Mouse (Mus musculus): ENCODE measurements around the gene Fbxo2. TPM values are rescaled to one million over a fixed set of nuclear protein-coding genes. Genes with fewer than 3 reads are reported as not detected.

Fbxo2 gene
- polyA plus RNA-seq, 1 experiment from 2014 or later, result 0.70 TPM

DNA sequence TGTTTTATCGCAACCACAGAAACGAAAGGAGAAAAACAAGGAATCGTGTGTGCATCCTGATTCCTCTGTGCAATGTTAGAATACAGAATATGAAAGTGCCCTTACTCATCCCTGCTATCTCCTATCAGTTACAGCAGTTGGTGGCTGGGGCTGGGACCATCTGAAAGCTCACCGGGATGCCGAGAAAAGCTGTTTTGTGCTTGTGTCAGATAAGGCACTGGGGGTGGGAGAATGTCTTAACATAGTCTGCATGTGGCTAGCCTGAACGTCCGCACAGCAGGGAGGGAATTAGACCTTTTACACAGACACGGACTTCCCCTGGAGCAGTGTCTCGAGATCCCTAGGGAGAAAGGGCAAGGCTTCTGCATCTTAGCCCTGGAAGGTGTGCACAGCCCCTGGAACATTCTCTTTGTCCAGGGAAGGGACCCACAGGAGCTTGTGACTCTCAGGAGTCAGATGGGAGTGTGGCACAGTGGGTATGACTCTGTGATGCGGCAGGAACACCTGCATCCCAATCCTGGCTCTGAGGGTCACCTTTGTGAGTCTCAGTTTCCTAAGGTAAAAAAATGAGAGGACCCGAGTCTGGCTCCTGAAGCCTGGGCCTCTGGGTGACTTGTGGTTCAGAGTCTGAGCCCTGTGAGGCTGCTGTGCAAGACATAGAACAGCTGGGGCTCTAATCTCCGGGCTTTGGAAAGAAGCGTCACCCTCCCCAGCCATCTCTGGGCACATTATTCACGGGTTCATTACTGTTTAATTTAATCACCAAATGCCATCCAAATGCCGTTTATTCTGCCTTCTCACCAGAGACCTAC lies 43.8 kb downstream of the Fbxo2 start:
- peaks cover 22% of the 10 kb centered on the region for H3K27me3 ChIP-seq (replicated peaks)
- peak; percentile 95 for ATAC-seq (ENCODE audit: insufficient number of reproducible peaks, low FRiP score)
- peak overlapping the region; percentile 52; the same call in 1 of the 2 replicates for H3K27ac ChIP-seq (ENCODE audit: poor library complexity, severe bottlenecking)
- H3K4me2 ChIP-seq, result no peak overlapping the region
- 46% methylated on average over 15 of the region's 15 CpGs for WGBS
- H3K4me1 ChIP-seq (replicated peaks), result no peaks in the 10 kb centered on the region
- no peaks in the 10 kb centered on the region for H3K36me3 ChIP-seq
- H3K4me3 ChIP-seq, result no peak overlapping the region
- H3K9ac ChIP-seq, result no peak overlapping the region
- H3K9me3 ChIP-seq (replicated peaks), result peaks cover 3% of the 10 kb centered on the region; the same call in 1 of the 2 replicates

DNA sequence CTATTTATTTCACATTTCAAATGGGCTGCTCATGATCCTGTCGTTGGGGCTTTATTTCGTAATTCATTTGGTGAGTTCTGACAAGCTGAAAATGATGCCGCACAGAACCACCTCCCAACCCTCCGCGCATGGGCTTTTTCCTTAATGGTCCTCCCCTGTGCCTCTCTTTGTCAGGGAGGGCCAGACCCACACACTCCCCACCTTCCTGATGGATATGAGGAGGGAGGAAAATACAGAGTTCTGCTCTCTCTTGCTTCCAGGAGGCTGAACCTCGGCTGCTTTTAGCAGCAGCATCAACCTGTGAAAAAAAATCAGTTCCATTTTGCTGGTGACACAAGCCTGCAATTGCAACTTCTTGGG lies 44.4 kb downstream of the Fbxo2 start:
- Histone ChIP-seq H3K27me3 (replicated peaks) (peaks cover 18% of the 10 kb centered on the region; the same call in 1 of the 2 replicates), H3K27ac (ENCODE audit: poor library complexity, severe bottlenecking) (no peak overlapping the region), H3K4me1 (replicated peaks) (no peaks in the 10 kb centered on the region), H3K4me3 (no peak overlapping the region), H3K9ac (no peak overlapping the region), H3K4me2 (no peak overlapping the region), H3K9me3 (replicated peaks) (peaks cover 3% of the 10 kb centered on the region), H3K36me3 (no peaks in the 10 kb centered on the region)
- ATAC-seq (ENCODE audit: insufficient number of reproducible peaks, low FRiP score), result no peak
- WGBS, result 71% methylated on average over 6 of the region's 6 CpGs

DNA sequence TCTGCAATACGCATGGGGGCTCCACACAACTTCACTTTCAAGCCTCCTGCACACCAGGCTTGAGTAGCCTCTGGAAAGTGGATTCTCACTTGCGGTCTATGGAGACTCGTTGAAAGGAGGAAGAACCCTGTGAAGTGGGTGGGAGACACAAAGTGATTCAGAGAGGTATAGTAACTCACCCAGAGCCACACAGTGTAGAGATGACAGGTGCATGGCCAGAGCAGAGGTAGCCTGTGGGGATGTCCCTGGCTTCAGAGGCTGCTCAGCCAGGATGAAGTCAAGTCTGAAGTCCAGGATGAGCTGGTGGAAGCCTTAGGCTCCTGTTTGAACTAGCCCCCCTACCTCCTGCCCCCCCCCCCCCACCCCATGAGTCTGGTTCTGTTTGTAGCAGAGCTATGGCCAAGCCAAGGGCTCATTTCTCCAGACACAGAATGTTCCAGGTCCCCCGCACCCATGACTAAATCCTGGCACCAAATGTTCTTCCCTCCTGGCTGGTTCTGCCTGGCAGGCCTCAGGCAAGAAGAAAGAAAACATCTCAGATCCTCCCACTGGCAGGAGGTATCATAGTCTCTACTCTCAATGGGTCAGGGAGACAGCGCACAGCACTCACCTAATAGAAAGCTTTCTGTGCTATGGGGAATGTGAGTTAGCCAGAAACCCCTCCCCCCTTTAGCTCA lies 54.2 kb downstream of the Fbxo2 start:
- 50% methylated on average over 5 of the region's 5 CpGs for WGBS
- H3K27me3 ChIP-seq (replicated peaks), result peaks cover 65% of the 10 kb centered on the region

DNA sequence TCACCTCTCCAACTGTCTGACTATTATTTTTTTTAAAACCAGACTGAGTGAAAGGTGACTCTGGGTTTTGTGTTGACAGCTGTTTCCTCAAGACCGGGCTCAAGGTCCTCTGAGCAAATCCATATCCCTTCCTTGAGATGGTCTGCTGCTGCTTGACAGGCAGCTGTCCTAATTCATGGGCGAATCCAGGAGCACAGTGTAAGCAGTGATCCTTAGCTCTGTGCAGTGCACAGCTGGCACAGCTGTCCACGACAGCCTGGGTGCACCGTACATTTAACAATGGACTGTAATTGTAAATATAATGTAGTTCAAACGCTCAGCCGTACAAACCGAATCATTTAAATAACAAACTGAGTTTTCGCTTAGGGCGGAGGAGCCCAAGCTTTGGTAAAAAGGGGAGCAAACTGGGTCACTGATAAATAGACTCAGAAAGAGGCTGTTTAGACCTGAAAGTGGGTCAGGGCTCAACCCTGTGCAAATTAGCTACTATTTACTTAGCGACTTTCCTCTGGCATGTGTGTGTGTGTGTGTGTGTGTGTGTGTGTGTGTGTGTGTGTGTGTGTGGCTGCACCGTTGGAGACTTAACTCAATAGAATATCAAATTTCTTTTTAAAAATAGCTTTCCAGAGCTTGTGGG lies 55.0 kb downstream of the Fbxo2 start:
- Histone ChIP-seq H3K27ac (ENCODE audit: poor library complexity, severe bottlenecking) (no peak overlapping the region), H3K4me3 (no peak overlapping the region), H3K4me1 (replicated peaks) (no peaks in the 10 kb centered on the region), H3K9ac (no peak overlapping the region), H3K27me3 (replicated peaks) (peaks cover 73% of the 10 kb centered on the region), H3K9me3 (replicated peaks) (no peaks in the 10 kb centered on the region), H3K36me3 (no peaks in the 10 kb centered on the region), H3K4me2 (no peak overlapping the region)
- no peak for ATAC-seq (ENCODE audit: insufficient number of reproducible peaks, low FRiP score)
- 58% methylated on average over 11 of the region's 11 CpGs for WGBS

More for the DNA sequence above, 54.2 kb downstream of the Fbxo2 start:
- Histone ChIP-seq H3K9me3 (replicated peaks) (no peaks in the 10 kb centered on the region; the same call in 1 of the 2 replicates), H3K4me3 (no peak overlapping the region), H3K36me3 (no peaks in the 10 kb centered on the region), H3K4me1 (replicated peaks) (no peaks in the 10 kb centered on the region), H3K9ac (no peak overlapping the region), H3K27ac (ENCODE audit: poor library complexity, severe bottlenecking) (no peak overlapping the region), H3K4me2 (no peak overlapping the region)
- no peak for ATAC-seq (ENCODE audit: insufficient number of reproducible peaks, low FRiP score)

Small RNA genes lying within 50 kb of the gene (microRNA-seq; reads per million reads assigned to microRNA genes)
- not detected for gene Mir7022

Other genes with a start within 250 kb of the Fbxo2 start
- 46.9 and 49.6 TPM in 2 replicates for gene Plod1, start 223.9 kb upstream of the Fbxo2 start, polyA plus RNA-seq (2016; fragmentation: Nextera tagmentation; extraction: Ambion mirVana)
- 24.6 and 24.9 TPM in 2 replicates for gene 2510039O18Rik, start 219.7 kb upstream of the Fbxo2 start, polyA plus RNA-seq (2016; fragmentation: Nextera tagmentation; extraction: Ambion mirVana)
- 276 and 282 TPM in 2 replicates for gene Nppb, start 174.8 kb upstream of the Fbxo2 start, polyA plus RNA-seq (2016; fragmentation: Nextera tagmentation; extraction: Ambion mirVana)
- gene Nppa, start 159.9 kb upstream of the Fbxo2 start, polyA plus RNA-seq (2016; fragmentation: Nextera tagmentation; extraction: Ambion mirVana), result 5,688 and 5,948 TPM in 2 replicates
- 7.8 and 9.3 TPM in 2 replicates for gene Clcn6, start 121.8 kb upstream of the Fbxo2 start, polyA plus RNA-seq (2016; fragmentation: Nextera tagmentation; extraction: Ambion mirVana)
- 15.5 and 17.0 TPM in 2 replicates for gene Mthfr, start 121.5 kb upstream of the Fbxo2 start, polyA plus RNA-seq (2016; fragmentation: Nextera tagmentation; extraction: Ambion mirVana)
- 18.9 and 19.8 TPM in 2 replicates for gene Agtrap, start 72.6 kb upstream of the Fbxo2 start, polyA plus RNA-seq (2016; fragmentation: Nextera tagmentation; extraction: Ambion mirVana)
- gene Mad2l2, start 30.2 kb upstream of the Fbxo2 start, polyA plus RNA-seq (2016; fragmentation: Nextera tagmentation; extraction: Ambion mirVana), result 36.6 and 39.3 TPM in 2 replicates
- 0.05 and 0.08 TPM in 2 replicates for gene Draxin, start 29.9 kb upstream of the Fbxo2 start, polyA plus RNA-seq (2016; fragmentation: Nextera tagmentation; extraction: Ambion mirVana)
- gene Fbxo6, start 8.5 kb upstream of the Fbxo2 start, polyA plus RNA-seq (2016; fragmentation: Nextera tagmentation; extraction: Ambion mirVana), result 20.2 and 22.9 TPM in 2 replicates
- 24.9 and 25.1 TPM in 2 replicates for gene Fbxo44, start 139 bp upstream of the Fbxo2 start, polyA plus RNA-seq (2016; fragmentation: Nextera tagmentation; extraction: Ambion mirVana)
- 0.10 TPM in 1 of 2 replicates, not detected in the other for gene Disp3, start 127.3 kb downstream of the Fbxo2 start, polyA plus RNA-seq (2016; fragmentation: Nextera tagmentation; extraction: Ambion mirVana)